8 mouse cellular contexts compared by ENCODE assay signal in the genomic region with DNA sequence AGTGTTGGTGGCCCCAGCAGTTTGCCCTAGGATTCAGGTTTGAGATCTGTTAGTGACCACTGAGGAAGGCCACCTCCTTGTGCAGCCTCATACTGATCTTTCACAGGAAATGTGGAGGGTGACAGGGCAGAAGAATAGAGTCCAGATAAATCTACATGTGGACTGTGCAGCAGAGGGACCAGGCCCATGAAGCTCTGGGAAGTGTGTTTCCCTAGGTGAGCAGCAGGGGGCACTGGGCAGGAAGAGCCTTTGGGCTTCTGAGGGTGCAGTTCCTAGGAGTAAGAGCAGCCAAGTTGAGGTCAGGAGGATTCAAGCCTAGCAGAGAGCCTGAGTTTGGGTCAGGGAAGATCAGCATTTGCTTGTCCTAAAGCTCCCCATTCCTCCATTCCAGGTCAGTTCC. TPM values are rescaled to one million over a fixed set of nuclear protein-coding genes. Genes with fewer than 3 reads are reported as not detected.
DNase-seq lines count a peak whose midpoint lies in the region; ATAC-seq and TF ChIP-seq lines count a peak whose summit lies in the region.
"Had no signal": no experiment of that assay in that cellular context is flagged by ENCODE, and none has a peak within 500 bp of the region (broad histone marks: within the 10 kb centered on the region; RNA-seq: fewer than 3 reads in every experiment).

No protein-coding gene starts in this region.

- no peak overlapping the region for H3K4me2 ChIP-seq in kidney, postnatal 0 days (ENCODE audit: low read length)
- H3K4me2 ChIP-seq in kidney, embryonic 14.5 days (replicated peaks; ENCODE audit: low read depth, low read length) = no peak overlapping the region
- H3K4me2 ChIP-seq in forebrain, embryonic 16.5 days (ENCODE audit: low read length) = no peak overlapping the region
- no peak overlapping the region for H3K4me2 ChIP-seq in midbrain, embryonic 15.5 days

- no peak for ATAC-seq in kidney, postnatal 0 days (replicated peaks; ENCODE audit: low FRiP score, low read depth)
- ATAC-seq in kidney, embryonic 14.5 days (ENCODE audit: low FRiP score, low TSS enrichment) = no peak; the same call in 1 of the 2 replicates
- peak; percentile 72 for ATAC-seq in inflammation-experienced regulatory T-cells, adult 6 months
- no peak for ATAC-seq in forebrain, embryonic 16.5 days
- ATAC-seq in midbrain, embryonic 15.5 days (replicated peaks) = no peak

- peak; percentile 37; the same call in 1 of the 2 replicates for TF ChIP-seq CTCF in kidney, postnatal 0 days (IDR thresholded peaks at IDR 0.05; ENCODE audit: low read depth)

- H3K27ac ChIP-seq in kidney, postnatal 0 days = no peak overlapping the region
- no peak overlapping the region for H3K27ac ChIP-seq in kidney, embryonic 14.5 days (ENCODE audit: low read depth, low read length)
- H3K27ac ChIP-seq in forebrain, embryonic 16.5 days (ENCODE audit: low read length) = no peak overlapping the region
- H3K27ac ChIP-seq in midbrain, embryonic 15.5 days = no peak overlapping the region

- no peaks in the 10 kb centered on the region for H3K27me3 ChIP-seq in kidney, postnatal 0 days (ENCODE audit: insufficient read depth, low read length)
- no peaks in the 10 kb centered on the region for H3K27me3 ChIP-seq in kidney, embryonic 14.5 days (ENCODE audit: control insufficient read depth, insufficient read depth, low read length)
- H3K27me3 ChIP-seq in forebrain, embryonic 16.5 days (replicated peaks; ENCODE audit: control insufficient read depth, insufficient read depth, low read length) = no peaks in the 10 kb centered on the region
- H3K27me3 ChIP-seq in midbrain, embryonic 15.5 days (replicated peaks) = no peaks in the 10 kb centered on the region

- H3K9ac ChIP-seq in kidney, postnatal 0 days (ENCODE audit: low read depth, low read length) = no peak overlapping the region
- H3K9ac ChIP-seq in kidney, embryonic 14.5 days (ENCODE audit: low read depth, low read length) = no peak overlapping the region
- H3K9ac ChIP-seq in forebrain, embryonic 16.5 days (replicated peaks; ENCODE audit: low read depth, low read length) = no peak overlapping the region
- H3K9ac ChIP-seq in midbrain, embryonic 15.5 days = no peak overlapping the region

- DNase-seq in kidney, postnatal 0 days (ENCODE audit: low spot score) = no peak
- peak; percentile 27 for DNase-seq in T-cell, adult 2 months (ENCODE audit: low spot score)
- peak; percentile 24 for DNase-seq in retina, postnatal 1 day

- no peaks in the 10 kb centered on the region for H3K4me1 ChIP-seq in kidney, postnatal 0 days (replicated peaks; ENCODE audit: insufficient read depth, low read length)
- no peaks in the 10 kb centered on the region for H3K4me1 ChIP-seq in kidney, embryonic 14.5 days (ENCODE audit: control insufficient read depth, insufficient read depth, low read length)
- no peaks in the 10 kb centered on the region for H3K4me1 ChIP-seq in forebrain, embryonic 16.5 days (replicated peaks; ENCODE audit: control insufficient read depth, insufficient read depth, low read length)
- no peaks in the 10 kb centered on the region for H3K4me1 ChIP-seq in midbrain, embryonic 15.5 days

- no peaks in the 10 kb centered on the region for H3K36me3 ChIP-seq in kidney, postnatal 0 days (ENCODE audit: insufficient read depth, low read length)
- H3K36me3 ChIP-seq in kidney, embryonic 14.5 days (ENCODE audit: control insufficient read depth, insufficient read depth, low read length) = no peaks in the 10 kb centered on the region
- H3K36me3 ChIP-seq in forebrain, embryonic 16.5 days (ENCODE audit: control insufficient read depth, insufficient read depth) = no peaks in the 10 kb centered on the region
- no peaks in the 10 kb centered on the region for H3K36me3 ChIP-seq in midbrain, embryonic 15.5 days (replicated peaks)

- no peak overlapping the region for H3K4me3 ChIP-seq in kidney, postnatal 0 days (replicated peaks; ENCODE audit: low read depth, low read length)
- H3K4me3 ChIP-seq in kidney, embryonic 14.5 days (ENCODE audit: low read length) = no peak overlapping the region
- H3K4me3 ChIP-seq in forebrain, embryonic 16.5 days (replicated peaks; ENCODE audit: low read length) = no peak overlapping the region
- H3K4me3 ChIP-seq in midbrain, embryonic 15.5 days = no peak overlapping the region

- no peaks in the 10 kb centered on the region for H3K9me3 ChIP-seq in kidney, postnatal 0 days (replicated peaks; ENCODE audit: low read length)
- no peaks in the 10 kb centered on the region for H3K9me3 ChIP-seq in kidney, embryonic 14.5 days (ENCODE audit: control insufficient read depth, low read length)
- H3K9me3 ChIP-seq in forebrain, embryonic 16.5 days (ENCODE audit: control insufficient read depth, low read length) = no peaks in the 10 kb centered on the region
- no peaks in the 10 kb centered on the region for H3K9me3 ChIP-seq in midbrain, embryonic 15.5 days

RNA-seq across cellular contexts. Expression of a gene that starts 13.2 kb away (rescaled TPM):
- not detected in 2 replicates for polyA plus RNA-seq in kidney, postnatal 0 days (2015; fragmentation: Nextera tagmentation; extraction: Ambion mirVana)
- not detected in 2 replicates for polyA plus RNA-seq in kidney, embryonic 14.5 days (2014; fragmentation: Nextera tagmentation; extraction: Ambion mirVana)
- not detected for polyA plus RNA-seq in inflammation-experienced regulatory T-cells, adult 6 months (2017; shearing (Covaris generic))
- polyA plus RNA-seq in forebrain, embryonic 16.5 days (2015; fragmentation: Nextera tagmentation; extraction: Ambion mirVana) = not detected in 2 replicates
- polyA plus RNA-seq in midbrain, embryonic 15.5 days (2015; fragmentation: Nextera tagmentation; extraction: Ambion mirVana) = 0.82 and 0.94 TPM in 2 replicates
- polyA plus RNA-seq: embryonic facial prominence, embryonic 11.5 days had no signal

RNA-seq across cellular contexts. Expression of a gene that starts 52.9 kb away (rescaled TPM):
- 0.16 and 0.17 TPM in 2 replicates for polyA plus RNA-seq in kidney, postnatal 0 days (2015; fragmentation: Nextera tagmentation; extraction: Ambion mirVana)
- polyA plus RNA-seq in kidney, embryonic 14.5 days (2014; fragmentation: Nextera tagmentation; extraction: Ambion mirVana) = 0.61 TPM in 1 of 2 replicates, not detected in the other
- polyA plus RNA-seq in inflammation-experienced regulatory T-cells, adult 6 months (2017; shearing (Covaris generic)) = under 1 TPM; 0.33 to 0.67 (median 0.34) TPM
- polyA plus RNA-seq in forebrain, embryonic 16.5 days (2015; fragmentation: Nextera tagmentation; extraction: Ambion mirVana) = 0.15 TPM in 1 of 2 replicates, not detected in the other
- 0.12 and 0.13 TPM in 2 replicates for polyA plus RNA-seq in midbrain, embryonic 15.5 days (2015; fragmentation: Nextera tagmentation; extraction: Ambion mirVana)
- polyA plus RNA-seq: embryonic facial prominence, embryonic 11.5 days had no signal
